Mouse (Mus musculus) megakaryocyte, embryonic 14.5 days (primary cell): Measurements from ENCODE around the gene Tmem256. TPM values are rescaled to one million over a fixed set of nuclear protein-coding genes. Genes with fewer than 3 reads are reported as not detected.
"Not testable (repeated sequence)": the region's sequence is repeated elsewhere in the genome, so short reads cannot be mapped to it uniquely, and the experiment has no call there.

Experiments used
- H3K27me3 ChIP-seq: replicated peaks from 2 replicates; pipeline ENCODE3; 2012; ENCODE audit warnings: inconsistent platforms
- H3K36me3 ChIP-seq: replicated peaks from 2 replicates; pipeline ENCODE3; 2012; ENCODE audit warnings: low read length, inconsistent platforms, mixed read lengths
- H3K4me1 ChIP-seq: 2 replicates; pipeline ENCODE4 v1.6.1; 2012; ENCODE audit warnings: inconsistent platforms
- H3K4me3 ChIP-seq: replicated peaks from 2 replicates; pipeline ENCODE3; 2012; ENCODE audit warnings: moderate library complexity, mild to moderate bottlenecking, inconsistent platforms
- H3K9me3 ChIP-seq: 2 replicates; pipeline ENCODE4 v1.6.1; 2012; ENCODE audit warnings: inconsistent platforms
- FLI1 ChIP-seq: IDR thresholded peaks from 2 replicates; pipeline ENCODE4 v1.6.1; 2012; ENCODE audit warnings: low read length, inconsistent platforms, mixed read lengths
- GATA1 ChIP-seq: IDR thresholded peaks from 3 replicates; pipeline ENCODE4 v1.6.1; 2012; ENCODE audit warnings: mixed read lengths, low read length, inconsistent platforms, borderline replicate concordance
- polyA plus RNA-seq: library from polyadenylated mRNA; stranded (reverse); fragments of >175 nt; gene quantifications from 2 replicates; pipeline ENCODE4 v1.2.3, GENCODE M21; 2012; ENCODE audit warnings: low replicate concordance; ENCODE audit not compliant: insufficient read depth

Tmem256 gene
- polyA plus RNA-seq, 1 experiment: 742 TPM

- Histone ChIP-seq H3K4me3 (peak overlapping the region; percentile 11), H3K4me1 (peaks cover 75% of the 10 kb centered on the region), H3K36me3 (peaks cover 58% of the 10 kb centered on the region), H3K9me3 (no peaks in the 10 kb centered on the region), H3K27me3 (no peaks in the 10 kb centered on the region)
- TF ChIP-seq FLI1: no peak
- no peak for TF ChIP-seq GATA1
Observed at GRCm38 (mm10) chr11:69849884-69850283, 11.6 kb downstream of the Tmem256 start.

GRCm38 (mm10) chr11:69850754-69851153, 12.4 kb downstream of the Tmem256 start:
- H3K9me3 ChIP-seq: no peaks in the 10 kb centered on the region
- H3K4me3 ChIP-seq: no peak overlapping the region
- TF ChIP-seq GATA1 (no peak), FLI1 (no peak)
- peaks cover 76% of the 10 kb centered on the region for H3K4me1 ChIP-seq
- H3K36me3 ChIP-seq: peaks cover 58% of the 10 kb centered on the region
- H3K27me3 ChIP-seq: peaks cover 5% of the 10 kb centered on the region

GRCm38 (mm10) chr11:69853994-69854393, 15.7 kb downstream of the Tmem256 start:
- no peak for TF ChIP-seq GATA1
- no peak for TF ChIP-seq FLI1
- Histone ChIP-seq H3K4me3 (no peak overlapping the region), H3K36me3 (peaks cover 40% of the 10 kb centered on the region)

GRCm38 (mm10) chr11:69854680-69855079, 16.4 kb downstream of the Tmem256 start:
- no peak for TF ChIP-seq GATA1
- no peak for TF ChIP-seq FLI1
- Histone ChIP-seq H3K27me3 (peaks cover 29% of the 10 kb centered on the region), H3K4me3 (no peak overlapping the region), H3K9me3 (no peaks in the 10 kb centered on the region), H3K36me3 (peaks cover 34% of the 10 kb centered on the region), H3K4me1 (peaks cover 41% of the 10 kb centered on the region)

More at GRCm38 (mm10) chr11:69853994-69854393, 15.7 kb downstream of the Tmem256 start:
- no peaks in the 10 kb centered on the region for H3K9me3 ChIP-seq
- peaks cover 26% of the 10 kb centered on the region for H3K27me3 ChIP-seq
- H3K4me1 ChIP-seq: peaks cover 48% of the 10 kb centered on the region

- Histone ChIP-seq H3K9me3 (no peaks in the 10 kb centered on the region), H3K4me3 (no peak overlapping the region), H3K4me1 (peaks cover 34% of the 10 kb centered on the region), H3K27me3 (peaks cover 32% of the 10 kb centered on the region), H3K36me3 (peaks cover 27% of the 10 kb centered on the region)
- no peak for TF ChIP-seq FLI1
- TF ChIP-seq GATA1: no peak
Observed at GRCm38 (mm10) chr11:69855347-69855746, 17.0 kb downstream of the Tmem256 start.

- H3K27me3 ChIP-seq: peaks cover 34% of the 10 kb centered on the region
- no peaks in the 10 kb centered on the region for H3K36me3 ChIP-seq
- H3K9me3 ChIP-seq: no peaks in the 10 kb centered on the region
- TF ChIP-seq GATA1: no peak
- TF ChIP-seq FLI1: no peak
- peaks cover 20% of the 10 kb centered on the region for H3K4me1 ChIP-seq
- no peak within 1 kb of the TSS for H3K4me3 ChIP-seq
Observed at GRCm38 (mm10) chr11:69858113-69858998, 20.0 kb downstream of the Tmem256 start, which contains the start of gene Tnk1. Tnk1 (minus strand) TSS chr11:69858730.

- peaks cover 34% of the 10 kb centered on the region for H3K27me3 ChIP-seq
- H3K4me1 ChIP-seq, H3K4me3 ChIP-seq, H3K9me3 ChIP-seq, H3K36me3 ChIP-seq: not testable (repeated sequence)
Observed at GRCm38 (mm10) chr11:69863729-69864128, 25.4 kb downstream of the Tmem256 start.

GRCm38 (mm10) chr11:69864138-69864860, 26.0 kb downstream of the Tmem256 start:
- peaks cover 10% of the 10 kb centered on the region for H3K4me1 ChIP-seq
- peaks cover 31% of the 10 kb centered on the region for H3K27me3 ChIP-seq
- TF ChIP-seq FLI1 (no peak), GATA1 (no peak)
- H3K36me3 ChIP-seq: no peaks in the 10 kb centered on the region
- no peaks in the 10 kb centered on the region for H3K9me3 ChIP-seq
- H3K4me3 ChIP-seq: no peak overlapping the region

GRCm38 (mm10) chr11:69865561-69865960, 27.2 kb downstream of the Tmem256 start:
- Histone ChIP-seq H3K4me3 (no peak overlapping the region), H3K36me3 (no peaks in the 10 kb centered on the region), H3K4me1 (peaks cover 10% of the 10 kb centered on the region), H3K9me3 (no peaks in the 10 kb centered on the region), H3K27me3 (peaks cover 32% of the 10 kb centered on the region)
- no peak for TF ChIP-seq GATA1
- TF ChIP-seq FLI1: no peak

GRCm38 (mm10) chr11:69867335-69867734, 29.0 kb downstream of the Tmem256 start:
- Histone ChIP-seq H3K4me1 (peaks cover 10% of the 10 kb centered on the region), H3K9me3 (no peaks in the 10 kb centered on the region), H3K4me3 (no peak overlapping the region), H3K27me3 (peaks cover 30% of the 10 kb centered on the region), H3K36me3 (no peaks in the 10 kb centered on the region)
- no peak for TF ChIP-seq FLI1
